Mouse (Mus musculus) erythroblast, embryonic 14.5 days (primary cell): ENCODE data around the gene Ric8b.

ENCODE experiments used
- GATA1 ChIP-seq: IDR thresholded peaks from 2 replicates; pipeline ENCODE4 v1.6.1; 2012; ENCODE audit warnings: low read length, inconsistent platforms, mixed read lengths
- TAL1 ChIP-seq: IDR thresholded peaks from 3 replicates; pipeline ENCODE4 v1.6.1; 2012; ENCODE audit warnings: low read length, inconsistent platforms, mixed read lengths

GRCm38 (mm10) chr10:84886785-84887184 is 30.6 kb upstream of the Ric8b start:
- TF ChIP-seq GATA1, result no peak
- no peak for TF ChIP-seq TAL1
